Mouse (Mus musculus) heart, embryonic 11.5 days (tissue): Measurements from ENCODE around the gene Tead2. TPM values are rescaled to one million over a fixed set of nuclear protein-coding genes. Genes with fewer than 3 reads are reported as not detected.

ENCODE experiments used
- ATAC-seq: fragments of 200-750 bp; cut with Nextera tagmentation; replicated peaks from 2 replicates; pipeline ENCODE4 v1.8.0; 2017; ENCODE audit warnings: moderate library complexity; ENCODE audit not compliant: insufficient number of reproducible peaks, low FRiP score, low TSS enrichment
- H3K27ac ChIP-seq: fragments of 300-500 bp; sonication (generic); 2 replicates; pipeline ENCODE4 v1.5.1; 2014; ENCODE audit warnings: mild to moderate bottlenecking, low read depth, low read length
- H3K27me3 ChIP-seq: fragments of 300-500 bp; sonication (generic); 2 replicates; pipeline ENCODE4 v1.6.1; 2014; ENCODE audit warnings: mild to moderate bottlenecking, low read length, mixed read lengths; ENCODE audit not compliant: control insufficient read depth, insufficient read depth
- H3K36me3 ChIP-seq: fragments of 300-500 bp; sonication (generic); 2 replicates; pipeline ENCODE4 v1.6.1; 2014; ENCODE audit warnings: mild to moderate bottlenecking, low read length, moderate library complexity, mixed read lengths; ENCODE audit not compliant: control insufficient read depth, insufficient read depth
- H3K4me1 ChIP-seq: fragments of 300-500 bp; sonication (generic); 2 replicates; pipeline ENCODE4 v1.6.1; 2014; ENCODE audit warnings: low read length; ENCODE audit not compliant: control insufficient read depth, insufficient read depth
- H3K4me2 ChIP-seq: fragments of 300-500 bp; sonication (generic); 2 replicates; pipeline ENCODE4 v1.6.1; 2014; ENCODE audit warnings: mild to moderate bottlenecking, moderate library complexity
- H3K4me3 ChIP-seq: fragments of 300-500 bp; sonication (generic); 2 replicates; pipeline ENCODE4 v1.5.1; 2014; ENCODE audit warnings: low read depth, low read length
- H3K9ac ChIP-seq: fragments of 300-500 bp; sonication (generic); 2 replicates; pipeline ENCODE4 v1.6.1; 2014; ENCODE audit warnings: mild to moderate bottlenecking, low read depth, low read length, moderate library complexity
- H3K9me3 ChIP-seq: fragments of 300-500 bp; sonication (generic); replicated peaks from 2 replicates; pipeline ENCODE4 v1.6.1; 2016; ENCODE audit warnings: low read length; ENCODE audit not compliant: control insufficient read depth
- WGBS: fragments of 180-500 bp; shearing (Covaris S2); extraction: QIAGEN DNeasy Blood & Tissue Kit; methylation state at CpG from one replicate; pipeline ENCODE4 v1.1.7; 2014; ENCODE audit not compliant: insufficient replicate concordance; 5-methylcytosine and 5-hydroxymethylcytosine counted together
- polyA plus RNA-seq: library from polyadenylated mRNA; unstranded; fragments of >200 nt; fragmentation: Nextera tagmentation; extraction: Ambion mirVana; gene quantifications from 2 replicates; pipeline ENCODE4 v1.2.1, GENCODE M21; 2014

The Tead2 gene
- polyA plus RNA-seq, 1 experiment from 2014 or later = 129 TPM

GRCm38 (mm10) chr7:45234922-45235571, 19.5 kb downstream of the Tead2 start:
- Histone ChIP-seq H3K4me1 (peaks cover 40% of the 10 kb centered on the region), H3K4me2 (peak overlapping the region; percentile 61), H3K27me3 (peaks cover 19% of the 10 kb centered on the region), H3K9ac (peak overlapping the region; percentile 52; the same call in 1 of the 2 replicates), H3K9me3 (no peaks in the 10 kb centered on the region), H3K36me3 (peaks cover 19% of the 10 kb centered on the region), H3K4me3 (peak overlapping the region; percentile 32), H3K27ac (peak overlapping the region; percentile 60)
- peak; percentile 62 for ATAC-seq
- WGBS = 3% methylated on average over 21 of the region's 21 CpGs

- Histone ChIP-seq H3K9ac (peak overlapping the region; percentile 52), H3K4me1 (peaks cover 43% of the 10 kb centered on the region), H3K27ac (peak overlapping the region; percentile 60), H3K27me3 (peaks cover 19% of the 10 kb centered on the region), H3K36me3 (peaks cover 19% of the 10 kb centered on the region), H3K4me2 (peak overlapping the region; percentile 61), H3K9me3 (no peaks in the 10 kb centered on the region), H3K4me3 (peak overlapping the region; percentile 32)
- whole genome bisulfite sequencing = 26% methylated on average over 17 of the region's 17 CpGs
- ATAC-seq = no peak
These were observed 20.2 kb downstream of the Tead2 start for GRCm38 (mm10) chr7:45235656-45236180.

GRCm38 (mm10) chr7:45237747-45238699, 22.5 kb downstream of the Tead2 start:
- H3K36me3 ChIP-seq = no peaks in the 10 kb centered on the region
- no peak for ATAC-seq
- WGBS = 71% methylated on average over 17 of the region's 17 CpGs
- H3K4me2 ChIP-seq = peak overlapping the region; percentile 15
- no peak overlapping the region for H3K9ac ChIP-seq
- H3K27ac ChIP-seq = no peak overlapping the region
- no peaks in the 10 kb centered on the region for H3K9me3 ChIP-seq
- H3K4me1 ChIP-seq = peaks cover 37% of the 10 kb centered on the region
- no peak overlapping the region for H3K4me3 ChIP-seq
- peaks cover 19% of the 10 kb centered on the region for H3K27me3 ChIP-seq

GRCm38 (mm10) chr7:45238723-45239496, 23.4 kb downstream of the Tead2 start, which contains the start of gene Cd37:
TSS of gene Cd37 (minus strand) at chr7:45239115.
- H3K4me3 ChIP-seq = no peak within 1 kb of the TSS
- ATAC-seq = no peak
- WGBS = 24% methylated on average over 20 of the region's 20 CpGs
- peaks cover 28% of the 10 kb centered on the region for H3K4me1 ChIP-seq
- no peaks in the 10 kb centered on the region for H3K9me3 ChIP-seq
- H3K4me2 ChIP-seq = peak within 1 kb of the TSS; percentile 15
- H3K27me3 ChIP-seq = peaks cover 19% of the 10 kb centered on the region
- H3K27ac ChIP-seq = no peak within 1 kb of the TSS
- H3K9ac ChIP-seq = no peak within 1 kb of the TSS
- H3K36me3 ChIP-seq = no peaks in the 10 kb centered on the region

- Histone ChIP-seq H3K36me3 (no peaks in the 10 kb centered on the region), H3K4me2 (no peak overlapping the region), H3K27me3 (peaks cover 19% of the 10 kb centered on the region), H3K4me1 (peaks cover 18% of the 10 kb centered on the region), H3K9me3 (no peaks in the 10 kb centered on the region), H3K27ac (no peak overlapping the region), H3K9ac (no peak overlapping the region), H3K4me3 (no peak overlapping the region)
- WGBS = 73% methylated on average over 7 of the region's 7 CpGs
- ATAC-seq = no peak
These were observed 24.6 kb downstream of the Tead2 start for GRCm38 (mm10) chr7:45240109-45240508.

- H3K4me2 ChIP-seq = peak within 1 kb of the TSS; percentile 55
- H3K27ac ChIP-seq = no peak within 1 kb of the TSS
- peaks cover 13% of the 10 kb centered on the region for H3K4me1 ChIP-seq
- peak within 1 kb of the TSS; percentile 66 for H3K9ac ChIP-seq
- peak within 1 kb of the TSS; percentile 22 for H3K4me3 ChIP-seq
- 16% methylated on average over 53 of the region's 53 CpGs for WGBS
- H3K9me3 ChIP-seq = no peaks in the 10 kb centered on the region
- no peak for ATAC-seq
- peaks cover 19% of the 10 kb centered on the region for H3K27me3 ChIP-seq
- no peaks in the 10 kb centered on the region for H3K36me3 ChIP-seq
These were observed 25.3 kb downstream of the Tead2 start, which contains the start of gene Slc6a16 for GRCm38 (mm10) chr7:45240633-45241388. TSS of gene Slc6a16 (plus strand) at chr7:45241085.

GRCm38 (mm10) chr7:45241389-45241749, 25.8 kb downstream of the Tead2 start:
- peaks cover 11% of the 10 kb centered on the region for H3K4me1 ChIP-seq
- no peak overlapping the region for H3K4me3 ChIP-seq
- 74% methylated on average over 6 of the region's 6 CpGs for WGBS
- peak overlapping the region; percentile 66 for H3K9ac ChIP-seq
- H3K27ac ChIP-seq = no peak overlapping the region
- no peaks in the 10 kb centered on the region for H3K36me3 ChIP-seq
- no peak for ATAC-seq
- H3K27me3 ChIP-seq = peaks cover 18% of the 10 kb centered on the region
- peak overlapping the region; percentile 55 for H3K4me2 ChIP-seq
- H3K9me3 ChIP-seq = no peaks in the 10 kb centered on the region
